Mouse (Mus musculus): ENCODE results near the gene Rwdd3. TPM values are rescaled to one million over a fixed set of nuclear protein-coding genes. Genes with fewer than 3 reads are reported as not detected.

Gene Rwdd3
- total RNA-seq, 2 experiments from 2014 or later, result 12.8 to 13.5 TPM

DNA sequence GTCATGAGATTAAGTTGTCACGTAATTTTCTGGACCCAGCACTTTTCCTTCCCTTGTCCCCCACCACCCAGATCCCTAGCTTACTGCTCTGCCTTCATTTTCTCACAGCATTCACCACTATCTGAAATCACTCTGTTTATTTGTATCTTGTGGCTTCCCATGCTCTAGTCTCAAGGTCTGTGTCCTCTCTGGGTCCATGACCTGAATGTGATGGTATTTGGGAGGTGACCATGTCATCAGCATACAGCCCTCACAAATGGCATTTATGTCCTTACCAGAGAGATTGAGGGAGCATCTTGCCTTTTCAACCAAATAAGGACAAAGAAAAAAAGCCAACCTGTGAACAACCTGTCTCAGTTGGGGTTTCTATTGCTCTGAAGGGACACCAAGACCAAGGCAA, 4.5 kb upstream of the Rwdd3 start:
- TF ChIP-seq CTCF (IDR thresholded peaks at IDR 0.05), result no peak
- intact Hi-C loops (cut with DNase I), result loop anchor here (10.0 kb wide), 1 partner anchor 589 kb away; no protein-coding TSS in a partner anchor
- no peak for DNase-seq (ENCODE audit: extremely low spot score in 1 of 2, low spot score in 2 of 2)
- Histone ChIP-seq H3K27ac (no peak overlapping the region), H3K4me3 (no peak overlapping the region)

DNA sequence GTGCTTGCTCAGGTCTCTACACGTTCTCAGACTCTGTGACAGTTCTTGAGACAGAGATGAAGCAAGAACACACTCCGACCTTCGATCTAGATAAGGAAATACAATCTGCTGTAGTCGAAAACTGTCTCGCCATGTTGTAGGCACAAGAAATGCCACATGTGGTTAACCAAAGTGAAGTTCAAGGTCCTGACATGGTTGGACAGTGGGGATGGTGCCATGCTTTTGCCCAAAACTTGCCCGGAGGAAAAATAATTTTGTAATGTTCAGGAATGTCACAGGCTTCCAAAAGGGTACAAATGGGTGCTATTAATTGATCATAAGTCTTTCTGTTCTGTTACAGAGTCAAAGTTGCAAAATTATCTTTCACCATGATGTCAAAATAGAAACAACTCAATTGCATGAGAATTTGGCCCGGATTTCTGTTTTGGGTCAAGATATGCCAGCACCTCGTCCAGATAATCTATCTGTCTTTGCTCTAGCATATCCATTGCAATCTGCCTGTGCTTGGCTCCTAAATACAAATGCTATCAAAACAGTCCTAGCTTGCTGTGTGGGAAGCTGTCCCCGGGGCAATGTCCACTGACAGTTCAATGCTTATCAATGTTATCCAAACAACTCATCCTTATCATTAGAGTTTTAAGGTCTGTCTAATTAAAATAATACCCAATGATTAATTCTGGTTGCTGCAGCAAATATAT, 2.9 kb upstream of the Rwdd3 start:
- intact Hi-C loops (cut with DNase I), result loop anchor here (5.0 to 10.0 kb wide), 2 partner anchors 253 to 590 kb away; partner anchors contain the start of gene Cnn3
- no peak for TF ChIP-seq CTCF (IDR thresholded peaks at IDR 0.05)
- no peak overlapping the region for H3K27ac ChIP-seq
- H3K4me3 ChIP-seq, result no peak overlapping the region
- no peak for DNase-seq (ENCODE audit: extremely low spot score in 1 of 2, low spot score in 2 of 2)

DNA sequence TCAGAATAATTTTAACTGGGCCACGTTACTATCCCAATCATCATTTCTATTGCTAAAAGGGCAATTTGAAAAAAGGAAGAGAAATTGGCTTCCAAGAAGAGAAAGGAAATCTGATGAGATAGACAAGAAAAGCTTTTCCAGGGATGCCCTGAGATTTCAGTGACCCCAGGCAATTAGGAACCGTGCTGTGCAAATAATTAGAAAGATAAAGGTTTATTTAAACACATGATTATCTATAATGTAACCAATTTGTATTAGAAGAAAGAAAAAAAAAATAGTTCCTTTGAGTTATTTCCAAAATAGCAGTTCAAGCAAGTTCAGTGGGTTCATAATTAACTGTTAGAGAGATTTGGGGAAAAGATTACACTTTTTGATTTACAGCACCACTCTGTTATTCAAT, 1.2 kb upstream of the Rwdd3 start:
- TF ChIP-seq CTCF (IDR thresholded peaks at IDR 0.05), result no peak
- no peak for DNase-seq (ENCODE audit: extremely low spot score in 1 of 2, low spot score in 2 of 2)
- intact Hi-C loops (cut with DNase I), result loop anchor here (5.0 to 10.0 kb wide), 2 partner anchors 255 to 592 kb away; partner anchors contain the start of gene Cnn3
- Histone ChIP-seq H3K27ac (no peak overlapping the region), H3K4me3 (no peak overlapping the region)

DNA sequence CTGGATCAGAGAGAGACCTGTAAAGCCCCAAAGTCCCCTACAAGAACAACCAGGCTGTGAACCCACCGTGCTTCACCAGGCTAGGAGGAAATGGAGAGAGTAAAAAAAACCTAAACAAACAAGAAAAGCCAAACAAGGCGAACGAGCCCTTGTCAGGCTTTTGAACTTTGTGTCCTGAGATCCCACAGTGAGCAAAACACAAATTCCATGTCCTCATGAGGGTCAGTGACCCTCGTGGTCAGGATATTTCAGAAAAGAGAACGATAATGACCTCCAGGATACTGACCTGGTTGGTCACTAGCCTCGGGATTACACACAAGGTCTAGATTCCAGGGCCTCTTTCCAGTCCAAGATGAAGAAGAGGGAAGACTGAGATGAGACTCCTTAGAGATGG, 374 bp upstream of the Rwdd3 start:
- peak overlapping the region; percentile 5; the same call in 1 of the 2 replicates for H3K27ac ChIP-seq

DNA sequence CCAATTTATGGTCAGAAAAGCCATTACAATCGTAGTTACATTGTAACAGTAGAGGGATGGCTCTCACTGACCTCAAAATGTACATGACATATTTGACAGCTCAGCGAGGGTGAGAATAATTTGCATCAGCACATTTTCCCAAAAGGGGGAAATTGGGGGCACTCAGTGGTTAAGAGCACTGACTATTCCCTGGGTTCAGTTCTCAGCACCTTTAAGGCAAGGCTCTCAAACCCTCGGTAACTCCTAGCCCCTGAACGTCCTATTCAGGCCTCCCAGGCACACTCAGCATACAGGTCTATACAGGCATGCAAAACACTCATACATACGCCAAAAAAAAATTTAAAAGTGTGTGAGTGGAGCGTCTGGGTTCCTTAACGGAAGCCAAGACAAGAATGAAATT, 864 bp downstream of the Rwdd3 start:
- peak overlapping the region; percentile 66 for H3K4me3 ChIP-seq
- intact Hi-C loops (cut with DNase I), result loop anchor here (1.0 to 10.0 kb wide), 5 partner anchors 92 to 594 kb away; partner anchors contain the start of genes Alg14 and Cnn3
- no peak overlapping the region for H3K27ac ChIP-seq
- no peak for TF ChIP-seq CTCF (IDR thresholded peaks at IDR 0.05)
- DNase-seq (ENCODE audit: extremely low spot score in 1 of 2, low spot score in 2 of 2), result no peak

More for the DNA sequence above, 374 bp upstream of the Rwdd3 start:
- intact Hi-C loops (cut with DNase I), result loop anchor here (1.0 to 10.0 kb wide), 5 partner anchors 91 to 593 kb away; partner anchors contain the start of genes Alg14 and Cnn3
- no peak for TF ChIP-seq CTCF (IDR thresholded peaks at IDR 0.05)
- DNase-seq (ENCODE audit: extremely low spot score in 1 of 2, low spot score in 2 of 2), result no peak
- peak overlapping the region; percentile 66 for H3K4me3 ChIP-seq

DNA sequence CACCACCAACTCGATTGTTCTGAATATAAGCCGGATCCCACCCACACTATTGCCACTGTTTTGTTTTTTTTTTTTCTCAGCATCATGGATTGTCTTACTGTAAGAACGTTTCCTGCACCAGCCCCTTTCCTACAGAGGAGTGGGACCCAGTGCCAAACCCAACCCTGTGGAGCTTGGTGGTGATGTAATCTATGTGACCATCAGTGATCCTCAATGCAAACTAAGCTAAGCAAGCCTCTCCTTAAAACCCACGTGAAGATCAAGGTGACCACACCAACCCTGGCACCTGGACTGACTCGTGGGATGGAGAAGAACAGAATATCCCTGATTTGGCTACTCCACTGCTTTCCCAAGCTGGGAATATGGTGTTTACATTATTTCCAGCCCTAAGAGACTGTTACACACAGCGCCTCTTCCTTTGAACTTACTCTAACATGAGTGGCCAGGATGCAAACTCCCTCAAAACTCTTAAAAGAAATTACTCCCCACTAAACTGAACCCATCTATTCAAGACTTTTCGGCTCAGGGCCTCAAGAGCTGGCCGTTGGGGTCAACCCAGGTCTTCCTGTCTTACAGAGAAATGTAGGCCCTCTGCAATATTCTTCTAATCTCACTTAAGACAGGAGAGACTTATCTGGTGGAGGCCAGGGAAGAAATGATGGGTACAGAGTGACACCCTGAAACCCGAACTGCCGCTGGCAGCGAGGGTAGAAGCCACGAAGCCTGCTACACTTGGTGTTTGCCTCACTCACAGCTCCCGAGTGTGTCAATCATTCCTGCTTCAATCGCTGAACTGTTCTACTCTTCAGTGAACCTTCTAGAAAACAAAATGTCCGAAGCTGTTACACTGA, 2.2 kb downstream of the Rwdd3 start:
- no peak for DNase-seq (ENCODE audit: extremely low spot score in 1 of 2, low spot score in 2 of 2)
- Histone ChIP-seq H3K27ac (no peak overlapping the region), H3K4me3 (no peak overlapping the region)
- TF ChIP-seq CTCF (IDR thresholded peaks at IDR 0.05), result no peak
- intact Hi-C loops (cut with DNase I), result no loop called here

DNA sequence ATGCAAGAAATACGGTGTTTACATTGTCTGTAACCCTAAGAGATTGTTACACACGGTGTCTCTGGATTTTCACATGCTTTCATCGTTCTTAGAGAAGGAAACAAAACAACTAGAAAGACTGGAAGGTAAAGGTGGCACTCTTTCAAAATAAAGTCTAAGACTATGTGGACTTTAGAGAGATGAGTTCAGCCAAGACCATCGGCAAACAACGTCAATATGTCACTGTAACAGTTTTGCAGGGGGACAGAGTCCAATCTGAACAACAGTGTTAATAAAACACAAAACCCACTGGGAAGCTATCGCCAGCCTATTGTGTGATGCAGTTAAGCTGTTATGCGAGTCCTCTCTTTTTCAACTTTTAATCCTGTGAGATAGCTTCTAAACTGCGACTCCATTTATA, 2.9 kb downstream of the Rwdd3 start:
- Histone ChIP-seq H3K4me3 (no peak overlapping the region), H3K27ac (no peak overlapping the region)
- DNase-seq (ENCODE audit: extremely low spot score in 1 of 2, low spot score in 2 of 2), result no peak
- intact Hi-C loops (cut with DNase I), result no loop called here
- TF ChIP-seq CTCF (IDR thresholded peaks at IDR 0.05), result no peak

DNA sequence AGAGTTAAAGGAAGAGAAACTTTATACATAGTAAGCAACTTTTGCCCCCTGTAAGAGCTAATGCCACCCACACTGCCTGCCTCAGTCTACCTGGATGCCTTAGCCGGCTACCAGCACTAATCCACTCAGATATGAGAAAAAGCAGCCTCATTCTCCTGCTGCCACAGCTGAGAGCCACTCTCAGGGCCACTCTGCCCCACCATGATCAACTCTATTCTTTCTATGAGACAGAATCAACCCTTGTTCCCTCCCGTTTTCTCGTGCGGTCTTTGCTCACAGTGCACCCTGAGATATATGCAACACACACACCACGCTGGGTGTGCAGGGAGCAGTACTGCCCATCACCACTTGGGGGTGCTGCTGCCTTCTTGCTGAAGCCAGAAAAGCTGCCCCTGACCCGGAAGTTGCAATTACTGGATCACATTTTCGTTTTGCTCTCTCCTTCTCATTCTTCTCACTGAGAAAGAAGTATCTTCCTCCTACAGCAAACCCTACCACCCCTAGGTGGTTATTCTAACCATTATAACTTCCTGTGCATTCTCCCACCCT, 8.2 kb downstream of the Rwdd3 start:
- DNase-seq (ENCODE audit: extremely low spot score in 1 of 2, low spot score in 2 of 2), result peak; percentile 42 to 60
- Histone ChIP-seq H3K27ac (no peak overlapping the region), H3K4me3 (no peak overlapping the region)
- peak; percentile 72 for TF ChIP-seq CTCF (IDR thresholded peaks at IDR 0.05)
- intact Hi-C loops (cut with DNase I), result no loop called here

DNA sequence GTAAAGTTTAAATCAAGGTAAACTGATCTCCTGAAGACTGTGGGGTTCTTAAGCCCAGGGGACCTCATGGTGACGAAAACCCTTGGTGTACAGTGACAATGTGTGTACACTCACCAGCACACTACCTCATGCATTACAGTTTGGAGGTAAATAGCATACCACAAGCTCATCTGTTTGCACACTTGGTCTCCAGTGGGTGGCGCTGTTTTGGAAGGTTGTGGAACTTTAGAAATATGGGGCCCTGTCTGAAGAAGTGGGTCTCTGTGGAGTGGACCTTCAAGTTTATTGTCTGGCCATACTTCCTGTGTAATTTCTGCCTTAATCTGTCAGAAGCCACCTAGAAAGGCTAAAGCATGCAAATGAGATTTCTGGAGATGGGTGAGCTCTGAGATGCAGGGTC, 9.8 kb downstream of the Rwdd3 start:
- intact Hi-C loops (cut with DNase I), result no loop called here
- no peak for DNase-seq (ENCODE audit: extremely low spot score in 1 of 2, low spot score in 2 of 2)
- no peak overlapping the region for H3K27ac ChIP-seq
- H3K4me3 ChIP-seq, result no peak overlapping the region
- TF ChIP-seq CTCF (IDR thresholded peaks at IDR 0.05), result peak; percentile 31

DNA sequence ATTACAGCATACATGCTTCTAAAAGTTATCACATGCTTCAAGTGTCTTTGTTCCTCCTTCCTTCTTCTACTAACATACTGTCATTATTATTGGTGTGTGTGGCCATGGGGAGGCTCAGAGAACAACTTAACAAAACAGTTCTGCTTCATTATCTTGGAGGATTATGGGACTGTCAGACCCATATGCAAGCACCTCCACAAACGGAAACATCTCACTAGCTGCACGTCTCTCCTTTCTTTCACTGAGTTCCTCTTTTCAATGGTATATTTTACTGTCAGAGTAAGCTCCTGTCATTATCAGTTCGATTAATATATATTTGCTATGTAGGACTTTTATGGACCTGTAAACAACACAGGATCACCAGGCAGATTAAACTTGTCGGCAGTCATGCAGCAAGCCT, 11.1 kb downstream of the Rwdd3 start:
- H3K27ac ChIP-seq, result no peak overlapping the region
- H3K4me3 ChIP-seq, result no peak overlapping the region
- DNase-seq (ENCODE audit: extremely low spot score in 1 of 2, low spot score in 2 of 2), result no peak
- no peak for TF ChIP-seq CTCF (IDR thresholded peaks at IDR 0.05)
- intact Hi-C loops (cut with DNase I), result no loop called here

DNA sequence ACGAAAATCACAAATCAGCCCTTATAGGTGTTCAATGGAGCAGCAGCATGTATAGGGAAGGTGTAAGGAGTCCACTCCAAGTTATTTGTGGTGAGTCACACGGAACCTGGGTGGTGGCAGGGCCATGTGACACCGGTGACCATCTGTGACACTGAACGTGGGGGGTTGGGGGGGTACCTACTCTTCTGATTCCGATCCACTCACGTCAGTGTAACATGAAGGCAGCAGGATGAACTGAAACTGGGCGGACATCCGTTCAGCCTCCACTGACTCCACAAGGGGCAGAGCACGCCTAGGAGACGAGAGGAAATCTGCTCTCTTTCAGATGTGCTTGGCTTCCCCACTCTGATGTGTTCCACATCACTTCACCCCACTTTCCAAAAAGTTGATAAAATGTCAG, 11.9 kb downstream of the Rwdd3 start:
- no peak overlapping the region for H3K27ac ChIP-seq
- no peak for TF ChIP-seq CTCF (IDR thresholded peaks at IDR 0.05)
- no peak overlapping the region for H3K4me3 ChIP-seq
- intact Hi-C loops (cut with DNase I), result no loop called here
- DNase-seq (ENCODE audit: extremely low spot score in 1 of 2, low spot score in 2 of 2), result no peak

DNA sequence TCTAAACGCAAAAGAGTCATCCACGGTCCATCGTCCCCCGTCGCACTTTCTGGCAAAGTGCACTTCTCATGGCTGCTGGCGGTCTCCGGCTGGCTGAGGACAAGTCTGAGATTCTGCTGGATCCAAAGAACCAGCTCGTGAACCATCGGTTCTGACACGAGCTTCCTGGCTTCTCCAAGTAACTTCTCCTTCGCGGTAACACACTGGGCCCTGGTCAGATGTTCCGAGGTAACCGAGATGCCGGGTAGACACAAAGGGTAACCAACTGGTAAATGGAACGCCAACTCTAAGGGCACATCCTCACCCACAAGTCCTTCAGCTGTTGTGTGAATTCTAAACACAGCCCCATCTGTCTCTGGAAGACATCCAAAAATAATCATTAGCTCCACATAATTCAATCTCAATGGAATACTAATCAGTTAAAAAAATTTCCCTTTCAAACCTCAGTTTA, 12.6 kb downstream of the Rwdd3 start:
- H3K4me3 ChIP-seq, result no peak overlapping the region
- intact Hi-C loops (cut with DNase I), result no loop called here
- no peak for DNase-seq (ENCODE audit: extremely low spot score in 1 of 2, low spot score in 2 of 2)
- H3K27ac ChIP-seq, result no peak overlapping the region
- TF ChIP-seq CTCF (IDR thresholded peaks at IDR 0.05), result no peak

Data from left cerebral cortex, adult 2 months (tissue).